Mouse (Mus musculus): Measurements from ENCODE around the gene Csrnp2.

The Csrnp2 gene

DNA sequence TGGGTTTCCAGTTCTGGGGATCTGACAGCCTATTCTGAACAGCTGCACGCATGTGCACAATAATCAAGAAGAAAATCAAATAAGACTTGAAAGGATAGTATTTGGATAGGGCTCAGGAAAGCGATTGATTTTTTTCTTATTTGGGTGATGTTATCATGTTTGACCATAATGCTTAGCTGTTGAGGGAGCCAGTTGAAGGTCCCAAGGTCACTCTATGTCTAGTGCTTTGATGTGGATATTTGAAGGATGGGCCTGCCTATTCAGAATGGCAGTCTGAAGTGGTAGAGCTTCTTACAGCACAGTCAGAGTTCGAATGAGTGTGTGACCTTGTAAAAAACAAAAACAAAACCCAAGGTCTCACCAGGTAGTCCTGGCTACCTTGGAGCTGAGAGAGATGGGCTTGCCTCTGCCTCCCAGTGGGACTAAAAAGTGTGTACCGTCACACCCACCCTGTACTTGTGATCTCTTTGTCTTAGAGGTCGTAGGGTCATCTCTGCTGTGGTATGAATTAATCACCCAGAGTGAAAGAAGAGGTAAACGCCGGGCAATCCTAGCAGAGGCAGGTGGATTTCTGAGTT is 21.3 kb downstream of the Csrnp2 start:
- DNase-seq (ENCODE audit: low spot score) = no peak

DNA sequence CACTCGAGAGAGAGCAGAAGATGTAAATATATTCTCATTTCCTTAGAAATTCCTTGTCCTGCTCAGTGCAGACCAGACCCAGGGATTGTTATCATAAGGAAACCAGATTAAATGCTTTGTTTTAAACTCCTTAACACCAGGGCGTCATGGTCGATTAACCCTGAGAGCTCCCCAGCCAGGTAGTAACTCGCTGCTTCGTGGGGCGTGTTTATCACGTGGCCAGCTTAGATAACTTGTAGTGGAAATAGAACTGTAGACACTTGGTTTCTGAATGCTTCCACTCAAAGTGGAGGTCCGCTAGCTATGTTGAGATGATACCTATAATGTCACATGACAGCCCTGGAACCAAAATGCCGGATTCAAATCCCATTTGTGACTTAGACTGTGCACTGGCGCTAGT is 25.3 kb downstream of the Csrnp2 start:
- no peak for DNase-seq (ENCODE audit: low spot score)

- DNase-seq (ENCODE audit: low spot score) = no peak
Measured at GRCm38 (mm10) chr15:100469189-100469545, 26.1 kb downstream of the Csrnp2 start.

DNA sequence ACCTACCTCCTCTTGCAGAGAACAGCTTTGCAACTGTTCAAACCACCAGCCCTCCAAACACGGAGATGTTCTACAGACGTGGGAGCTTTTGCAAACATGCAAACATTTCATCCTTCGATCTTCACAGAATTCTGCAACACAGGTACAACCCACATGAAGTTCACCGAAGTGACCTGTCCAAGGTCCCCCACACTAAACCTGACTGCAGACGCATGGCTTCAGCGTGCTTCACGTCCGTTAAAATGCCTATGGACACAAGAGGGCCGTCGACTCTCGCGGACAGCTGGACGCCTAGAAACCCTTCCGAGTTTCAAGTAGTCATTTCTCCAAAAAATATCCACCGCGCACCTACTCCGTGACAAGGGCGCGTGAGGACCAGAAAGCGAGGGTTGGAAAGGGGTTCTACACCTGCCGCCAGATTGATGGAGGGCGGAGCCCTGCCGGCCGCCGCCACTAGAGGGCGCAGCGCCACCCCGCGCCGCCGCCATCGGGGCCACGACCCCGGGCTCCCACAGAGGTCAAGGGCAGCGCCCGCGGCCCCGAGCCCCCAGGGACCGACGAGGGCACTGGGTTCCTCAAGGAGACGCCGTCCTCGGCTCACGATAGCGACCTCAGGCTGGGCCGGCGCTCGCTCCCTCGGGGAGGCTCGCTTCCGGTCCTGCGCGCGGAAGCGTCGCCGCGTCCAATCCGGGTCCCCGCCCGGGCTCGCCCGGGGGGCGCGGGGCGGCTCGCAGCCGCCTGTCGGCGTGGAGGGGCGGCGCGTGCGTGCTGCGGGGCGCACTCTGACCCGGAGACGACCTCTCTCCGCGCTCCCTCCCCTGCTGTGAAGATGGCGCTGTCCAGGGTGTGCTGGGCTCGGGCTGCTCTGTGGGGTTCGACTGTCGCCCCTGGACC is 26.7 kb downstream of the Csrnp2 start, which contains the start of gene Letmd1:
TSS of gene Letmd1 (plus strand) at position 729 of the 894 bp plus-strand sequence.
- peak; percentile 89 for DNase-seq (ENCODE audit: low spot score)

- no peak for DNase-seq (ENCODE audit: low spot score)
Measured at GRCm38 (mm10) chr15:100467738-100468137, 27.6 kb downstream of the Csrnp2 start.

GRCm38 (mm10) chr15:100465432-100465831 is 29.9 kb downstream of the Csrnp2 start:
- no peak for DNase-seq (ENCODE audit: low spot score)

DNA sequence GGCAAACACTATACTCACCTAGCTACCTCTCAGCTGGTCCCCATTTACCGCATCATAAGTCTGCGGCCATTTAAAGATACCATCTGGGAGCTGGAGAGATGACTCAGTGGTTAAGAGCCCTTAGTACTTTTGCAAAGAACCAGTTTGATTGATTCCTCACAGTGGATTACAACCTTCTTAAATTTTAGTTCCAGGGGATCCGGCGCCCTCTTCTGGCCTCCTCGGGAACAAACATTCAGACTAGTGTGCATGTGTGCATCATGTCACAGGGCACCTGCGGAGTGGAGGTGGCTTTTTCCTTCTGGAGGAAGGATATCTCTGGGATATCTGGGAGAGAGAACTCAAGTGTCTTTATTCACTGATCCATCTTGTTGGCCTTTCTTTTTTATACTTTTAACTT is 31.6 kb downstream of the Csrnp2 start:
- no peak for DNase-seq (ENCODE audit: low spot score)

DNA sequence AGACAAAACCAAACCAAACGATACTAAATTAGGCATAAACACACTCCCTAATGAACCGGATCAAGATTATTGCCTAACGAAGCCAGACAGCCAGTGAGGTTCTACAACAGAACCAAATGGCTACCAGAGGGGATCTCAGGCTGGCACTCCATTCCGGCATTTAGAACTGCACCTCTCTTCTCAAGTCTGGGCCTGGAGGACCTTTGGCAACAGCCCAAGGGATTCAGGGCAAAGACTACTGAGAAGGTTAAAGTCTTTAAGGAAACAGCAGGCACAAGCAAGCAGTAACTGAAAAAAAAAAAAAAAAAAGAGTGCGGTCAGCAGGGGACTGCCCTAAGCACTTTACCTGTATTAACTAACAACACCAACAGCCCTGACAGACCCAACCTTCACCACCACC is 33.2 kb downstream of the Csrnp2 start:
- DNase-seq (ENCODE audit: low spot score) = no peak

DNA sequence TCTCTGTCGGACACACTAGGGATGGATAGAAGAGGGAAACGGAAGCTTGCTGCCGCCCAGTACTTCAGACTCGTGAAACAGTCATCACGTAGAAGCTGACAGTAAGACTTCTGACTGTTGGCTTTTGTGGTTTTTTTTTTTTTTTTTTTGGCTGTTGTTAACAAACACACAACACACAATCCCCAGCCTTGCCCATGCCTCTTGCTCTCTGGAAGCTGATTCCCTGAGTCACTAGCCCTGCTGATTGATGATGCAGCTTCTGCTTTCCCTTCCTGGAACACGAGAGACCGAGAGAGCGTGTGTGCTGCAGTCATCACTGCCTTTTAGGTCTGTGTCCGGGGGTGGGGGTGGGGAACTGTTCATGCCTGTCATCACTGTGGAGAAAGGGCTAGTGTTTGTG is 33.6 kb downstream of the Csrnp2 start:
- no peak for DNase-seq (ENCODE audit: low spot score)

GRCm38 (mm10) chr15:100460942-100461341 is 34.3 kb downstream of the Csrnp2 start:
- no peak for DNase-seq (ENCODE audit: low spot score)

DNA sequence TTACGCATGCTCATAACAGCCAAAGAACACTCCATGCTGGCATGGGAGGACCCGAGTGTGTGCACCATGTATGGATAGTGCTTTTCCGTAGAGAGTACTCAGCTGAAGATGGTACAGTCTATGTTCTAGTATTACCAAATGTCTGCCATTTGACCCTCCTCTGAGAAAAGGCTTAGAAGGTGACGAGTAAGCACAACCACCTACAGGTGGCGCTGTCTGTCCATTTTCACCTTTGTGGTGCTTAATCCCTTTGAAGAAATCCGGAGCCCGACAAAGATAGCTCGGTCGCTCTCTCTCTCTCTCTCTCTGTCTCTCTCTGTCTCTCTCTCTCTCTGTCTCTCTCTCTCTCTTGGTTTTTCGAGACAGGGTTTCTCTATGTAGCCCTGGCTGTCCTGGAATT is 37.2 kb downstream of the Csrnp2 start:
- peak; percentile 57 for DNase-seq (ENCODE audit: low spot score)

DNA sequence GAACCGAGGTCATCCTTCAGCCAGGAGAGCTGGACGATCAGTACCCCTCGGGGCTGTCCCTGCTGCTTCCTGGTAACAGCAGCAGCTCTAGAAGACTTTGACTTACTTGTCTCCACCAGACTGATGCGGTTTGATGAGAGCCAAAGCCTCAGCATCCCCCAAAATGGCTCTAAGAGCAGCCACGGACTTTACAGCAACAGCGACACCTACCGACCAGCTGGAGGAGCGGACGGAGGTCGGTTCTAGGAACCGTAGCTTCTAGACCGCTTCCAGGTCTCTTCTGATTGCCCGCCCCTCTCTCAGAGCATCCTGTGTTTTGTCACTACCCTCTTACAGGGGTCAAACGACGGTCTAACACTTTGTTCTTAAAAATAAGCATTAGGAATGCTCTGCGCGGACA is 37.9 kb downstream of the Csrnp2 start:
- peak; percentile 64 for DNase-seq (ENCODE audit: low spot score)

- no peak for DNase-seq (ENCODE audit: low spot score)
Measured at GRCm38 (mm10) chr15:100456356-100456991, 38.8 kb downstream of the Csrnp2 start.

DNA sequence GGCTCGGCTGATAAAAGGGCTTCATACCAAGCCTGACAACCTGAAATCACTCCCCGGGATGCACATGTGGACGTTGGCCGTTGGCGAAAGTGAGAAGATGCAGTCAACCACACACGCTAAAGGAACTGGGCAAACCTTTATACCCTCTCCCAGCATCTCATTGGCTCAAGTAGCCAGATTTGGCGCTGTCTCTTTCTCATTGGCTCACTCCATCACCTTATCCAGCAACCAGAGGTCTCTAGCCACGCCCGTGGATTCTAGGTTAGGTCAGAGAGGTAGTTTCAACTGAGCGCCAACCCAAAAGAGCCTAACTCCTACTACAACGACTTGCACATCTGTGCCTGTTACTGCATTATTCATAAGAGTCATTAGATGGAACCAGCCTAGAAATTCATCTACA is 42.8 kb downstream of the Csrnp2 start:
- DNase-seq (ENCODE audit: low spot score) = no peak

DNA sequence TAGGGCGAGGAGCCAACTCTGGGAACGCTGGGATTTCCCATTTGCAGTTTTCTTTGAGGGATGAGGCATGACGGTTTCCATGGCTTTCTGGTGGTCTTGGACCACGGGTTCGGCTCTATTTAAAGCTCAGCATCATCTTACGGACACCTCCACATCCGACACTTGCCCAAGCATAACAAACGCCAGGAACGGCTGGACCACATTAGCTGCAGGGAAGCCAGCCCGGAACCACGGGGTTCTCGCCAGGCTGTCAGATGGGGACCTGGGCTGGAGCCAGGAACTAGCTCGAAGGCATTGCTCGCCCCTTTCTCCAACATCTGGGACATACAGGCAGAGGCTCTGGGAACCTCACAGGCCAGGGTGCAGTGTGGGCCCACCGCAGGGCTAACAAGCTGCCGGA is 44.0 kb downstream of the Csrnp2 start:
- no peak for DNase-seq (ENCODE audit: low spot score)

GRCm38 (mm10) chr15:100449495-100449894 is 45.8 kb downstream of the Csrnp2 start:
- no peak for DNase-seq (ENCODE audit: low spot score)

- no peak for DNase-seq (ENCODE audit: low spot score)
Measured at GRCm38 (mm10) chr15:100448572-100448971, 46.7 kb downstream of the Csrnp2 start.

DNA sequence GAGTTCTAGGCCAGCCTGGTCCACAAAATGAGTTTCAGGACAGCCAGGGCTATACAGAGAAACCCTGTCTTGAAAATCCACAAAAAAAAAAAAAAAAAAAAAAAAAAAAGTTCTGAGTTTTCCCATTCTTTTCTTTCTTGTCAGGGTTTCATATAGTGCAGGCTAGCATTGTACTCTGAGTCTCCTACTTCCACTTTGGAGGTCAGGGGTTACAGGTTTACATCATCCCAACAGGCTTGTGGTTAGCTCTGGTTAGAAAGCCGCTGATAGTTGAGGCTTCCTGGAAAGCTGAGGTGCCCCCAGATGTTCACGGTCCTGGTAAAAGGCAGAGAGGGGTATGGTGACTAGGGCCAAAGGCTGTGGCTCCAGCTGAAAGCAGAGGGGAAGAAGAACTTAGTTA is 48.4 kb downstream of the Csrnp2 start:
- DNase-seq (ENCODE audit: low spot score) = no peak

DNA sequence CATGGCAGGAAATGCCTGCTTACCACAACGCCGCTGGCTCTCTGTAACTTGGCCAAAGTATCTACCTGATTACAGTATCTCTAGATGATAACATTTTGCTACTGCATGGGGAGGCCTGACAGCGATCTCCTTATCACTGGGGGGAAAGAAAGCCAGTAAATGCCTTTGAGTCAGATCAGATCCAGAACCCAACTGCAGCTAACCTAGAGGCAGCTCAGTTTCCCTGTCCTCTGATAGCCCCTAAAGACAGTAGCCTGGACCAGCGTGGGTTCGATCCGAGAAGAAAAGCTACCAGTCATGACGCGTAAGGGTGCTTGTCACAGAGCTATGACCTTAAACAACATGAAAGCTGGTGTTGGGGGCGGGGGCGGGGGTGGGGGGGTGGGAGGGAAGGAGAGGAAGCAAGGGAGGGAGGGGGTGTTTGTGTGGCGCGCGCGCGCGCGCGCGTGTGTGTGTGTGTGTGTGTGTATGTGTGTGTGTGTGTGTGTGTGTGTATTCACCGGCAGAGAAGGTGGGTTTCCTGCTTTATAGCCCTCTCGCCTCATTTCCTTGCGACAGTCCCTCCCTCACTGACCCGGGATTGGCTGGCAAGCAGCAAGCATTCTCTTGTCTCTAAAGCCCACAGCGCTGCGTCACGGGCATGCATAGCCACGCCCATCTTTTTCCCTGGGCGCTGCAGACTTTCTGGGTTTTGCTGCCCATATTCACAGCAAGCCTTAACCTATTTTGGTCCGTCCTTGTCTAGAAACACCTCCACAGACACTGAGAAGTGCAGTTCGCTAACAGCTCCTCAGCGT is 52.0 kb downstream of the Csrnp2 start:
- peak; percentile 84 for DNase-seq (ENCODE audit: low spot score)

DNA sequence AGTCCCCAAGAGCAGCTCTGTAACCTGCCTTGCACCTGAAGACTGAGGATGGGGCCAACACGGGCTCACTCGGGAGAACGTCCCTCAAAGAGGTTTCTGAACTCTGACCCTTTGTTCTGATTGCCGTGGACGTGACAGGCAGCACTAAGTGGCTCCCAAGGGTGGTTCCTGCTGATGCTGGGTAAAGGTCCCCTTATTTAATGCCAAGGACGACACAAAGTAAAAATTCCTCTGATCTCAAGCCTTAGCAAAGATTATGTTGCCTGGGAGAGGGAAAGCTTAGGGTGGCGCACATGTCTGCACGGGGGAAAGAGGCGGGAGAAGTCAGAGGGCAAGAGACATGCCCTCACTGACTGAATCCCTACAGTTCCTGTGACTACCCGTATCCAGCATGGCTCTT is 58.8 kb downstream of the Csrnp2 start:
- DNase-seq (ENCODE audit: low spot score) = no peak

DNA sequence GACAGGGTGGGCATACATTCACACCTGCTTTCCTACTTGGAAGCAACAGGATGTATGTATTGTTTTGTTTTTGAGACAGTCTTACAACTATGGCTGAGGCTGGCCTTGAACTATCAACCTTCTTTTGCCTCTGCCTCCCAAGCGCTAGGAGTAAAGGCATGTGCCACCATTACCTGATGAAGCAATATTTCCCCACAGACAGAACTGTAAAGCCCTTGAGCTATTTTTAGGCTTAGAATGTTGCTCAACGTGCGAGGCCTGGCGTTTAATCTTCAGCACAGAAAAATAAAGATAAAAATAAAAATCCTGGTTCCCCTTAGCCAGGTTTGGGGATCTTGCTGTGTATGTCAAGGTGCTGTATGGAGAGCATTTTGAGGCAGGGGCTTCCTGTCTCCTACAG is 59.2 kb downstream of the Csrnp2 start:
- DNase-seq (ENCODE audit: low spot score) = no peak

GRCm38 (mm10) chr15:100433234-100433633 is 62.1 kb downstream of the Csrnp2 start:
- DNase-seq (ENCODE audit: low spot score) = no peak

Data from testis, postnatal 14 days (tissue).